Mouse (Mus musculus): ENCODE measurements around the gene Ap1g1. TPM values are rescaled to one million over a fixed set of nuclear protein-coding genes. Genes with fewer than 3 reads are reported as not detected.

Gene Ap1g1
- 39.1 and 46.5 TPM in 2 replicates for polyA plus RNA-seq (2014; fragmentation: Nextera tagmentation; extraction: Ambion mirVana)

DNA sequence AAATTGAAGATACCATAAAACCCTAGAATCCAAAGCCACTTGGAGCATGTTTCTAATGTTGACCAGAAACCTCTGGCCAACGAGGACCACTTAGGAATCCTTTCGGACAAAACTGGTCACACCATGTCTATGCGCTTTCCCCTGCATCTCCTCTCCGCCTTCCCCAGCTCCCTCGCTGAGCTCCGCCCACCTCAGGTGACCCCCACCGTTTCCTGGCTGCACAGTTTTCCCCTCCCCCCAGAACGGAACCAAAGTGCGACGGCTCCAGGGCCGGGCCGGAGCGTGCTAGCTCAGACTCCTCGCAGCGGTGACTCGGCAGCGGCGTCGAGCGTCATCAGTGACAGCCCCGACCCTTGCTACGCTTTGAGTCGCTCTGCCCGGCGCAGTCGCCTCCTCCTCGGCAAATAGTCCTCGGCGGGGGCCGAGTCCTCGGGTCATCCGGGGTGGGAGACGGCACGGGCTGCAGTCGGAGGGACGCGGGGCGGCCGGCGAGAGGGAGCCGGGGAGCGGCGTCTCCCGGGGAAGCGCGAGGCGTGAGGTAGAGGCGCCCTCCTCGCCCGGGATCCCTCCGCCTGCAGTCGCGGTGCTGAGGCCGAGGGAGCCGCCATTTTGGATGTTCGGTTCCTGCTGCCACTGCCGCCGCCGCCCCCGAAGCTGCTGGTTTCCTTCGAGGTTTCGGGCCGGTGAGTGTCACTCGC lies at the start of gene Ap1g1:
Gene Ap1g1, plus strand, starts transcription at position 275 of the 698 bp plus-strand sequence.
- Histone ChIP-seq H3K9ac (peak within 1 kb of the TSS; percentile 98), H3K9me3 (ENCODE audit: control insufficient read depth, low read length) (no peaks in the 10 kb centered on the region), H3K27ac (peak within 1 kb of the TSS; percentile 99), H3K27me3 (ENCODE audit: control insufficient read depth, insufficient read depth, low read length) (peaks cover 13% of the 10 kb centered on the region; the same call in 1 of the 2 replicates), H3K4me3 (replicated peaks; ENCODE audit: low read length) (peak within 1 kb of the TSS; percentile 95), H3K4me2 (replicated peaks) (peak within 1 kb of the TSS; percentile 98), H3K4me1 (replicated peaks; ENCODE audit: control insufficient read depth, insufficient read depth, low read length) (peaks cover 14% of the 10 kb centered on the region), H3K36me3 (replicated peaks; ENCODE audit: control insufficient read depth, insufficient read depth) (no peaks in the 10 kb centered on the region)
- WGBS = under 1% methylated on average over 64 of the region's 64 CpGs
- ATAC-seq (ENCODE audit: low FRiP score) = peak; percentile 99
- DNase-seq (ENCODE audit: low spot score) = peak; percentile 99

DNA sequence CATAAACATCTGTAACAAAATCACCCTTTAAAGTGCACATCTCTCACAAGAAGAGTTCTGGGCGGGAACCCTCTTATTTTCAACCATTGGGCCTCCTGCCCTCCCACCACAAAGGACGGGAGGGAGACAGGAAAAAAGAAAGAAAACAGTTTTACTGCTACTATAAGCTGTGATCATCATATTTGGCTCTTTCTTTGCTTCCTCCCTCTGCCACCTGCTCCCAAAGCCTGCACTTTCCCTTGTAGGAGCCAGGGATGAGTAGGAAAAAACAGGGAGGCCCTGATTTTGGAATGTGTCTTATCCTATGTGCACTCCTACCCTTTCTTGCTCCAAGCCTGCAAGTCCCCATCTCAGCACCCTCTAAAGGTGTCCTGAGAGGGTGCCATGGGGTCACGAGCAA lies 47.3 kb upstream of the Ap1g1 start:
- Histone ChIP-seq H3K9ac (no peak overlapping the region), H3K27me3 (ENCODE audit: control insufficient read depth, insufficient read depth, low read length) (no peaks in the 10 kb centered on the region), H3K4me3 (replicated peaks; ENCODE audit: low read length) (no peak overlapping the region), H3K4me1 (replicated peaks; ENCODE audit: control insufficient read depth, insufficient read depth, low read length) (peaks cover 3% of the 10 kb centered on the region; the same call in 1 of the 2 replicates), H3K27ac (no peak overlapping the region), H3K9me3 (ENCODE audit: control insufficient read depth, low read length) (no peaks in the 10 kb centered on the region), H3K4me2 (replicated peaks) (no peak overlapping the region), H3K36me3 (replicated peaks; ENCODE audit: control insufficient read depth, insufficient read depth) (peaks cover 78% of the 10 kb centered on the region)
- DNase-seq (ENCODE audit: low spot score) = peak; percentile 12
- no peak for ATAC-seq (ENCODE audit: low FRiP score)
- 84% methylated on average over 3 of the region's 3 CpGs for WGBS

DNA sequence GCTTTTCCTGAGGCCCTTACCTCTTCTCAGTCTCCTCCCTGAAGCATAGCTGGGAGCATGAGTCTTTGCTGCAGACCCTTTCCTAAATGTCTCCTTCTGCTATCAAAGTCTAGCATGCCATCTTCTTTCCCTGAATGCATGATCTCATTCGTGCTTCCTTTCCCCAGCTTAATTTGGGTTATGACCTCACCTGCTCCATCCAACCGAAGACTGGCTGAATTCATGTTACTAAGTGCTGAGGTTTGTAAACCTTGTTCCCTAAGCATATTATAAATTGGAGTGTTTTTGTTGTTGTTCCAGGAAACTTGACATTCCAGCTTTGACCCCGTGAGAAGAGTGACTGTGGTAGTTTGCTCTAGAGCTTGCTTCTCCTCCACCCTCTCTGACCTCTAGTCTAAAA lies 44.3 kb upstream of the Ap1g1 start:
- Histone ChIP-seq H3K9me3 (ENCODE audit: control insufficient read depth, low read length) (no peaks in the 10 kb centered on the region), H3K4me2 (replicated peaks) (no peak overlapping the region), H3K4me3 (replicated peaks; ENCODE audit: low read length) (no peak overlapping the region), H3K27me3 (ENCODE audit: control insufficient read depth, insufficient read depth, low read length) (no peaks in the 10 kb centered on the region), H3K36me3 (replicated peaks; ENCODE audit: control insufficient read depth, insufficient read depth) (peaks cover 52% of the 10 kb centered on the region), H3K27ac (no peak overlapping the region), H3K9ac (no peak overlapping the region), H3K4me1 (replicated peaks; ENCODE audit: control insufficient read depth, insufficient read depth, low read length) (peaks cover 12% of the 10 kb centered on the region)
- 88% methylated on average over 3 of the region's 3 CpGs for WGBS
- DNase-seq (ENCODE audit: low spot score) = peak; percentile 22
- no peak for ATAC-seq (ENCODE audit: low FRiP score)

DNA sequence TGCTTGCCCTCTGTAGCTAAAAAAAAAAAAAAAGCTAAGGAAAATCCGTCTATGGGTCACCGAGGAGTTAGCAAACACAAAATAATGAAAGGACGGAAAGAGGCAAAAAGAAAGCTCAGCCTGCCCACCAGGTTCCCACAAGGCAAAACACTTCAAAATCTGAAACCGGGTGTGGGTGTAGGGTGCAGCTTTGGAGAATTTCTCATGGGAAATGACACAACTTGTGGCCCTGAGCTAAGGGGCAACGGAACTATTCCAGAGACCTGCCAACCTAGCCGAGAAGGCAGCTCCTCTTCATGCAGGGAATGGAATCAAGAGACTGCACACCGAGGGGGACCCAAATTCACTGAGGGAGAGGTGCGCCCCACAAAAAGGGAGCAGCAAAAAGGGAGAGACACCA lies 41.5 kb upstream of the Ap1g1 start:
- WGBS = 13% methylated on average over 8 of the region's 8 CpGs
- Histone ChIP-seq H3K36me3 (replicated peaks; ENCODE audit: control insufficient read depth, insufficient read depth) (peaks cover 28% of the 10 kb centered on the region), H3K27me3 (ENCODE audit: control insufficient read depth, insufficient read depth, low read length) (no peaks in the 10 kb centered on the region), H3K27ac (peak overlapping the region; percentile 72; the same call in 1 of the 2 replicates), H3K9me3 (ENCODE audit: control insufficient read depth, low read length) (no peaks in the 10 kb centered on the region), H3K4me1 (replicated peaks; ENCODE audit: control insufficient read depth, insufficient read depth, low read length) (peaks cover 12% of the 10 kb centered on the region), H3K4me2 (replicated peaks) (peak overlapping the region; percentile 67), H3K4me3 (replicated peaks; ENCODE audit: low read length) (peak overlapping the region; percentile 99), H3K9ac (peak overlapping the region; percentile 85)
- ATAC-seq (ENCODE audit: low FRiP score) = no peak
- DNase-seq (ENCODE audit: low spot score) = no peak

DNA sequence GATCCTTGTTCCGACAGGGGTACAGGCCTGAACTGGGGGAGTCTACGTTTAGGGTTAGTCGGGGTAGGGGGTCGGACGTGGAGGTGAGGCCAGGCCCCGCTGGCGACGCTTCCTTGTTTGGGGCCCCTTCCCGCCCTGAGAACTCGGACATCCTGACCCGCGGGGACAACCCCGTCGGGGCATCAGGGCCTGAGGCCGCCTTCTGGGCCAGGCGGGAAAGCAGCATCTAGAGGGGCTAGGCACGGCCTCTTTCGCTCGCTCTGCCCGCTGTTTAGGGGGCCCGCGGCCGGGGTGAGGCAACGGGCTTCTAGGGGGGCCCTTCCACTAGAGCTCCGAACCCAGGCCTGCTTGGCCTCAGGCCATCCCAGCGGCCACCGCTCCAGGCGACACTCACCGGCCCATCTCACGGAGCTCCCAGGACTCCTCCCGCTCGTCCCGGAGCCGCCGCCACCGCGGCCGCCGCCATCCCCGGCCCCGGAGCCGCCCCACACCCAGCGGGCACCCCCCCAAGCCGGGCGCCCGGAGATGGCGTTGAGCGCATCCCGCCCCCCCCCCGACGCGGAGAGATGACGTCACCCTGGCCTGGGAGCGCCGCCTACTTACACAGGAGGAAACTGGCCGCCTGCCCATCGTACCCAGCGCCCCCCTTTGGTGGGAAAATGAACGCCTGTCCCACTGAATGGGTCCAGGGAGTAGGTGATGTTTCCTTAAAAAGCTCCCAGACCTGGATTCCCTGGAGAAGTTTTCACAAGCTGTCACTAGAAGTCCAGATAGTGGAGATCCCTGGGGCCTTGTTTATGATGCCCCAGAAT lies 40.9 kb upstream of the Ap1g1 start, which contains the start of gene Atxn1l:
Gene Atxn1l, minus strand, starts transcription at position 503 of the 812 bp plus-strand sequence.
- DNase-seq (ENCODE audit: low spot score) (peak; percentile 84), ATAC-seq (ENCODE audit: low FRiP score) (peak; percentile 84)
- Histone ChIP-seq H3K4me2 (replicated peaks) (peak within 1 kb of the TSS; percentile 67), H3K36me3 (replicated peaks; ENCODE audit: control insufficient read depth, insufficient read depth) (peaks cover 22% of the 10 kb centered on the region), H3K9ac (peak within 1 kb of the TSS; percentile 85), H3K27ac (peak within 1 kb of the TSS; percentile 72), H3K27me3 (ENCODE audit: control insufficient read depth, insufficient read depth, low read length) (no peaks in the 10 kb centered on the region), H3K4me3 (replicated peaks; ENCODE audit: low read length) (peak within 1 kb of the TSS; percentile 99), H3K9me3 (ENCODE audit: control insufficient read depth, low read length) (no peaks in the 10 kb centered on the region), H3K4me1 (replicated peaks; ENCODE audit: control insufficient read depth, insufficient read depth, low read length) (peaks cover 12% of the 10 kb centered on the region)
- under 1% methylated on average over 54 of the region's 59 CpGs for WGBS

DNA sequence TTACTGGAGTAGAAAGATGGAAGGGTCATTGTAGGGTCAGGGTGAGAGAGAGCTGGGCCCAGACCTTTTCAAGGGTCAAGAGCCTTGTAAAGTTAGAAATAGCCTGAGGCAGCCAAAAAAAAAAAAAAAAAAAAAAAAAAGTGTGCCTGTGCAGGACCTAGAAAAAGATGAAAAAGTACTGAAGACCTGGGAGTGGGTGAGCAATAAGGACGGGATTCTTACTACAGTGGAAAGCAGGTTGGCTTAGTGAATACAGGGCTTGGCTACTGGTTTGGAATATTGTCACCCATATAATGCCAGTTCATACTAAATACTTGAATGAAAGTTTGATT lies 40.3 kb upstream of the Ap1g1 start:
- no peak for DNase-seq (ENCODE audit: low spot score)
- H3K27me3 ChIP-seq (ENCODE audit: control insufficient read depth, insufficient read depth, low read length) = no peaks in the 10 kb centered on the region
- no peaks in the 10 kb centered on the region for H3K9me3 ChIP-seq (ENCODE audit: control insufficient read depth, low read length)
- WGBS = 91% methylated on average over 1 of the region's 1 CpGs
- peak overlapping the region; percentile 67 for H3K4me2 ChIP-seq (replicated peaks)
- peak overlapping the region; percentile 85; the same call in 1 of the 2 replicates for H3K9ac ChIP-seq
- peak overlapping the region; percentile 72; the same call in 1 of the 2 replicates for H3K27ac ChIP-seq
- no peak; the same call in 1 of the 2 replicates for ATAC-seq (ENCODE audit: low FRiP score)
- H3K36me3 ChIP-seq (replicated peaks; ENCODE audit: control insufficient read depth, insufficient read depth) = peaks cover 16% of the 10 kb centered on the region
- H3K4me3 ChIP-seq (replicated peaks; ENCODE audit: low read length) = peak overlapping the region; percentile 99
- peaks cover 12% of the 10 kb centered on the region for H3K4me1 ChIP-seq (replicated peaks; ENCODE audit: control insufficient read depth, insufficient read depth, low read length)

DNA sequence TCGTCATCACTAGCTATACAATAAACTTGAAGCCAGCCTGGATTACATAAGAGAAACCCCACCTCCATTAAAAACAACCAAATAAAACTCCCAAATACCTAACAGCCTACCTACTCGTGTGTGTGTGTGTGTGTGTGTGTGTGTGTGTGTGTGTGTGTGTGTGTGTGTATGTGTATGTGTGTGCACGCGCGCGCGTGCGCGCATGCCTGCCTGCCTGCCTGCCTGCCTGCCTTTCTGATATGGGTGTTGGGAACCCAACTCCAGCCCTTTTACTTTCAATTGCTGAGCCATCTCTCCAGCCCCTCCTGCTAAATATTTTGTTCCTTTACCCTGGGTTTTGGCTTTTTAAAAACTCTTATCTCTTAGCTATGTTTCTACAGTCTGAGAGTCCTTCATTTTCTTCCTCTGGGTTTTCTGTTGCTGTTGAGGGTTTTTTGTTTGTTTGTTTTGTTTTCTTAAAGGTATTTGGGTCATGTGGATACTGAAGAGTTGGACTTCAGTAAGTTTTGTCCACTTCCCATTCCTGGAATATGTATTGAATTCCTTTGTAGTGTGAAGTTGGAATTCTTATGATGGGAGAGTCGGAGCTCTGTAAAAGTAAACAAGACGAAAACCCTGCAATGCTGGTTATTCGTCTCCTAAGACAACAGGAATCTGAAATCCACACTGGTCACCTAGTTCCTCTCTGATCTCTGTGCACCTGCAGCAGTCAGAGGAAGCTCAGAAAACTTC lies 30.7 kb upstream of the Ap1g1 start:
- no peak for ATAC-seq (ENCODE audit: low FRiP score)

DNA sequence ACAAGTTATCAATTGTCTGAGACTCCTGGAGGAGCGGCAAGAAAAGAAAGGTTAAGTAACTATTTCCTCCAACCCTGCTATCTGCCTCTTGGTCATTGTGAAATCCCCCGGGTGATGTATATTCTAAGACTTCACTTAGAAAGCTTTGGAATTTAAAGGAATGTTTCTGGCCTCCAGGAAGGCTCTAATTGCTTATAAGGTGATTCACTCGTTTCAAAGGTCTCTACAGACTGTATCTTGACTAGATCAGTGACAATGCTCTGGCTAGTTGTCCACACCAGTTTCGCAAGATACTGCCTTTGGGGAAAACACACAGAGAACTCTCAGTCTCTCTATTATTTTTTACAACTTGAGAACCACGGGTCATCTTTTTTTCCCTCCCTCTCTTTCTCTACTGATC lies 28.1 kb upstream of the Ap1g1 start:
- Histone ChIP-seq H3K9ac (no peak overlapping the region), H3K4me2 (replicated peaks) (no peak overlapping the region), H3K4me1 (replicated peaks; ENCODE audit: control insufficient read depth, insufficient read depth, low read length) (no peaks in the 10 kb centered on the region), H3K27me3 (ENCODE audit: control insufficient read depth, insufficient read depth, low read length) (no peaks in the 10 kb centered on the region), H3K27ac (no peak overlapping the region), H3K36me3 (replicated peaks; ENCODE audit: control insufficient read depth, insufficient read depth) (no peaks in the 10 kb centered on the region), H3K4me3 (replicated peaks; ENCODE audit: low read length) (no peak overlapping the region), H3K9me3 (ENCODE audit: control insufficient read depth, low read length) (no peaks in the 10 kb centered on the region)
- 69% methylated on average over 5 of the region's 5 CpGs for WGBS
- DNase-seq (ENCODE audit: low spot score) (no peak), ATAC-seq (ENCODE audit: low FRiP score) (no peak)

More for the DNA sequence above, 30.7 kb upstream of the Ap1g1 start:
- Histone ChIP-seq H3K27me3 (ENCODE audit: control insufficient read depth, insufficient read depth, low read length) (no peaks in the 10 kb centered on the region), H3K4me2 (replicated peaks) (no peak overlapping the region), H3K9me3 (ENCODE audit: control insufficient read depth, low read length) (no peaks in the 10 kb centered on the region), H3K4me3 (replicated peaks; ENCODE audit: low read length) (no peak overlapping the region), H3K4me1 (replicated peaks; ENCODE audit: control insufficient read depth, insufficient read depth, low read length) (no peaks in the 10 kb centered on the region), H3K36me3 (replicated peaks; ENCODE audit: control insufficient read depth, insufficient read depth) (no peaks in the 10 kb centered on the region), H3K27ac (no peak overlapping the region), H3K9ac (no peak overlapping the region)
- DNase-seq (ENCODE audit: low spot score) = no peak
- WGBS = 88% methylated on average over 12 of the region's 12 CpGs

DNA sequence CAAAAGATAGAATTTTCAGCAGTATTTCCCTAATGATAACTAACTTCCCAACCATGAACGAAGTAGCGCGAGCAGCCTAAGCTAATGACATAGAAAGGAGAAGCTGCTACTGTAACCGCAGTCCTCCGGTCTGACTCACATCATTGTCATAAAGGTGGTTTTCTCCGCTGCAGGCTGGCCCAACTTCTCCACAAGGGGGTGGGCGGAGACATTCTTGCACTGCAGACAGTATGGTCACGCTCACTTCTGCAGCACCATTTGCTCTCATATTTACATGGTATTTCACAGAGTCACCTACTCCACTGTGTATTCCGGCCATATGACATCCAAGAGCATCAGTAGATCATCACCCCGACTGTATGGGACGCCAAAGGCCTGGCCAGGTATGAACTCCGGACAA lies 27.7 kb upstream of the Ap1g1 start:
- WGBS = 78% methylated on average over 12 of the region's 12 CpGs
- no peaks in the 10 kb centered on the region for H3K9me3 ChIP-seq (ENCODE audit: control insufficient read depth, low read length)

More for the DNA sequence above, 27.7 kb upstream of the Ap1g1 start:
- Histone ChIP-seq H3K4me2 (replicated peaks) (no peak overlapping the region), H3K27me3 (ENCODE audit: control insufficient read depth, insufficient read depth, low read length) (no peaks in the 10 kb centered on the region), H3K27ac (no peak overlapping the region), H3K4me3 (replicated peaks; ENCODE audit: low read length) (no peak overlapping the region), H3K4me1 (replicated peaks; ENCODE audit: control insufficient read depth, insufficient read depth, low read length) (no peaks in the 10 kb centered on the region), H3K36me3 (replicated peaks; ENCODE audit: control insufficient read depth, insufficient read depth) (no peaks in the 10 kb centered on the region), H3K9ac (no peak overlapping the region)
- DNase-seq (ENCODE audit: low spot score) (no peak), ATAC-seq (ENCODE audit: low FRiP score) (no peak)

All from hindbrain, embryonic 14.5 days (tissue).